Mouse (Mus musculus): ENCODE data around the gene Zfp30. TPM values are rescaled to one million over a fixed set of nuclear protein-coding genes. Genes with fewer than 3 reads are reported as not detected.

Zfp30 gene
- polyA plus RNA-seq, 1 experiment from 2014 or later: 7.5 TPM

DNA sequence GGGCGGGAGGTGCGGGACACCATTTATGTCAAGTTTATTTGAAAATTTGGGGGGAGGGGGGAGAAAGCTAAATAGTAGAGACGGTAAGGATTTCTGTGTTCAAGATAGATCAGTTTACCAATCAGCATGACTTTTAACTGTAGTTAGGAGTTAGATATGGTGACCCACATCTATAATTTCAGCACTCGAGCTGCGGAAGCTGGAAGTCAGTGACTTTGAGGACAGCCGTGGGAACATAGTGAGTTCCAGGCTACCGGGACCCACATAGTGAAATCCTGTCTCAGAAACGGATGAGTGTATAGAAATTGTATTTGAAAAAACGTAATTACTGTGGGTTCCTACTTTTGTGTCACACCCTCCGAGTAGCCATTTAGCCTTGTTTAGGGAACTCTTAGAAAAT is 14.8 kb upstream of the Zfp30 start:
- Histone ChIP-seq H3K4me3 (replicated peaks; ENCODE audit: low read depth, low read length) (peak overlapping the region; percentile 68), H3K9me3 (replicated peaks; ENCODE audit: low read length) (no peaks in the 10 kb centered on the region), H3K9ac (ENCODE audit: low read depth, low read length) (peak overlapping the region; percentile 67), H3K36me3 (ENCODE audit: insufficient read depth, low read length) (peaks cover 15% of the 10 kb centered on the region), H3K4me2 (ENCODE audit: low read length) (peak overlapping the region; percentile 63), H3K27me3 (ENCODE audit: insufficient read depth, low read length) (no peaks in the 10 kb centered on the region), H3K27ac (peak overlapping the region; percentile 73; the same call in 1 of the 2 replicates), H3K4me1 (replicated peaks; ENCODE audit: insufficient read depth, low read length) (peaks cover 7% of the 10 kb centered on the region)
- 3% methylated on average over 10 of the region's 10 CpGs for WGBS
- TF ChIP-seq CTCF (IDR thresholded peaks at IDR 0.05; ENCODE audit: low read depth): no peak
- no peak for ATAC-seq (replicated peaks; ENCODE audit: low FRiP score, low read depth)
- DNase-seq (ENCODE audit: low spot score): no peak

- WGBS: 75% methylated on average over 7 of the region's 7 CpGs
- Histone ChIP-seq H3K4me1 (replicated peaks; ENCODE audit: insufficient read depth, low read length) (peaks cover 7% of the 10 kb centered on the region), H3K9me3 (replicated peaks; ENCODE audit: low read length) (no peaks in the 10 kb centered on the region), H3K27ac (peak overlapping the region; percentile 36; the same call in 1 of the 2 replicates), H3K27me3 (ENCODE audit: insufficient read depth, low read length) (no peaks in the 10 kb centered on the region), H3K36me3 (ENCODE audit: insufficient read depth, low read length) (peaks cover 48% of the 10 kb centered on the region), H3K4me3 (replicated peaks; ENCODE audit: low read depth, low read length) (no peak overlapping the region), H3K4me2 (ENCODE audit: low read length) (no peak overlapping the region), H3K9ac (ENCODE audit: low read depth, low read length) (no peak overlapping the region)
- no peak for DNase-seq (ENCODE audit: low spot score)
- TF ChIP-seq CTCF (IDR thresholded peaks at IDR 0.05; ENCODE audit: low read depth): no peak
- ATAC-seq (replicated peaks; ENCODE audit: low FRiP score, low read depth): no peak
These were observed 10.3 kb upstream of the Zfp30 start for GRCm38 (mm10) chr7:29773503-29773902.

DNA sequence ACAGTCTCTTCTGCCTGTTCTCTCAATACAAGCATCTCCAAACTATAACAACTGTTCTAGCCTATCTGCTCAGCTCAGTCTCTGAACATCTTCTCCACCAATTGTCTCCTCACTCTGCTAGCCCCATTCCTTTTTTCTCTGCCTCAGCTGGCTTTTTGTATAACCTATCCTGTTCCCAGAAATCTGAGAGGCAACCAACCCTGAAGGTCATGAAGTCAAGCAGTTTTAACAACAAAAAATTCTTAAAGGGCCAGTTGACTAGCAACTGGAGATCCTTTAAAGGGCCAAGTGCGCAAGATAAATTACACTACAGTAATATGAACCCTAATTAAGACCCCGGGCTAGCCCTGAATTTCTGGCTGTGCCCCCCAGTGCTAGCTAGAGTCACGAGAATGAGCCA is 9.4 kb upstream of the Zfp30 start:
- DNase-seq (ENCODE audit: low spot score): peak; percentile 53
- ATAC-seq (replicated peaks; ENCODE audit: low FRiP score, low read depth): no peak
- 56% methylated on average over 3 of the region's 3 CpGs for WGBS
- no peaks in the 10 kb centered on the region for H3K9me3 ChIP-seq (replicated peaks; ENCODE audit: low read length)
- H3K4me1 ChIP-seq (replicated peaks; ENCODE audit: insufficient read depth, low read length): peaks cover 3% of the 10 kb centered on the region
- peaks cover 54% of the 10 kb centered on the region for H3K36me3 ChIP-seq (ENCODE audit: insufficient read depth, low read length)
- no peak for TF ChIP-seq CTCF (IDR thresholded peaks at IDR 0.05; ENCODE audit: low read depth)
- no peaks in the 10 kb centered on the region for H3K27me3 ChIP-seq (ENCODE audit: insufficient read depth, low read length)
- no peak overlapping the region for H3K9ac ChIP-seq (ENCODE audit: low read depth, low read length)
- no peak overlapping the region for H3K4me3 ChIP-seq (replicated peaks; ENCODE audit: low read depth, low read length)
- H3K4me2 ChIP-seq (ENCODE audit: low read length): no peak overlapping the region
- H3K27ac ChIP-seq: peak overlapping the region; percentile 14; the same call in 1 of the 2 replicates

GRCm38 (mm10) chr7:29776568-29776967 is 7.2 kb upstream of the Zfp30 start:
- no peaks in the 10 kb centered on the region for H3K4me1 ChIP-seq (replicated peaks; ENCODE audit: insufficient read depth, low read length)
- DNase-seq (ENCODE audit: low spot score) (no peak), ATAC-seq (replicated peaks; ENCODE audit: low FRiP score, low read depth) (no peak)
- no peaks in the 10 kb centered on the region for H3K27me3 ChIP-seq (ENCODE audit: insufficient read depth, low read length)
- H3K4me3 ChIP-seq (replicated peaks; ENCODE audit: low read depth, low read length): no peak overlapping the region
- no peak overlapping the region for H3K4me2 ChIP-seq (ENCODE audit: low read length)
- no peak for TF ChIP-seq CTCF (IDR thresholded peaks at IDR 0.05; ENCODE audit: low read depth)
- H3K9me3 ChIP-seq (replicated peaks; ENCODE audit: low read length): no peaks in the 10 kb centered on the region
- 95% methylated on average over 19 of the region's 19 CpGs for WGBS
- no peak overlapping the region for H3K27ac ChIP-seq
- H3K9ac ChIP-seq (ENCODE audit: low read depth, low read length): no peak overlapping the region
- H3K36me3 ChIP-seq (ENCODE audit: insufficient read depth, low read length): peaks cover 54% of the 10 kb centered on the region

DNA sequence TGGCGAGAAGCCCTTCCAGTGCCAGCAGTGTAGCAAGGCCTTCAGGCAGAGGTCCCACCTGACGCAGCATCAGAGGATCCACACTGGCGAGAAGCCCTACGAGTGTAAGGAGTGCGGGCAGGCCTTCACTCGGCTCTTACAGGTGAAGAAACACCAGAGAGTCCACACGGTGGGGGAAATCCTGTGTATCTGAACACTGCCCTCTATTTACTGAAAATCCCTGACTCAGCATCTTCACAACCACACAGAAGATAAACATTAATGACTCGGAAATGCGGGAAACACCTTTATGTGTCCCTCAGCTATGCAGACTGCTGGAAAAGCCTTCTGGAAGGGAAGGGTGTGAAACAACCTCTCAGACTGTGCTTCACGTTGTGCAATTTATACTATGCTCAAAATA is 6.4 kb upstream of the Zfp30 start:
- WGBS: 89% methylated on average over 10 of the region's 10 CpGs
- H3K9ac ChIP-seq (ENCODE audit: low read depth, low read length): no peak overlapping the region
- no peaks in the 10 kb centered on the region for H3K4me1 ChIP-seq (replicated peaks; ENCODE audit: insufficient read depth, low read length)
- H3K9me3 ChIP-seq (replicated peaks; ENCODE audit: low read length): no peaks in the 10 kb centered on the region
- H3K4me3 ChIP-seq (replicated peaks; ENCODE audit: low read depth, low read length): no peak overlapping the region
- DNase-seq (ENCODE audit: low spot score): no peak
- TF ChIP-seq CTCF (IDR thresholded peaks at IDR 0.05; ENCODE audit: low read depth): no peak
- H3K27me3 ChIP-seq (ENCODE audit: insufficient read depth, low read length): no peaks in the 10 kb centered on the region
- ATAC-seq (replicated peaks; ENCODE audit: low FRiP score, low read depth): no peak
- H3K27ac ChIP-seq: no peak overlapping the region
- no peak overlapping the region for H3K4me2 ChIP-seq (ENCODE audit: low read length)
- H3K36me3 ChIP-seq (ENCODE audit: insufficient read depth, low read length): peaks cover 50% of the 10 kb centered on the region

DNA sequence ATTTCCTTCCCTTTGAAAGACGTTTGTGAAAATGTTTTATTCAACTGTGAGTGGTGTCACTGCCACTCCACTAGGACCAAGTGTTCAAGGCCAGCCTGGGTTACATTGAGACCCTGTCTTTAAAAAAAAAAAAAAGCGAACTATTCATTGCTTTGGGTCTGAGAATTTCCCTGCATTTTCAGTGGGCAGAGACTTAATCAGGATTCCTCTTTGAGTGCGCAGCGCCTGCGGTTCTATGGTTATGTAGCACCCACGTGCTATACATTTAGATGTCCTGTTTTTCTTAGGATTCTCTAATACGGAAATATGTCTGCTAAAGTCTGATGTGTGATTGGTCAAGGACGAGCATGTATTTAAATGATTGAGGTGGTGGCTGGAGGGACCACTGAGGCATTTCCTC is 1.2 kb downstream of the Zfp30 start:
- Histone ChIP-seq H3K4me2 (ENCODE audit: low read length) (peak overlapping the region; percentile 90), H3K9ac (ENCODE audit: low read depth, low read length) (peak overlapping the region; percentile 78), H3K9me3 (replicated peaks; ENCODE audit: low read length) (no peaks in the 10 kb centered on the region), H3K4me3 (replicated peaks; ENCODE audit: low read depth, low read length) (peak overlapping the region; percentile 79), H3K4me1 (replicated peaks; ENCODE audit: insufficient read depth, low read length) (0 out of 2 replicates have a peak, but pooled peaks cover 5% of the 10 kb centered on the region), H3K27me3 (ENCODE audit: insufficient read depth, low read length) (no peaks in the 10 kb centered on the region), H3K27ac (no peak overlapping the region), H3K36me3 (ENCODE audit: insufficient read depth, low read length) (peaks cover 18% of the 10 kb centered on the region)
- ATAC-seq (replicated peaks; ENCODE audit: low FRiP score, low read depth): no peak
- TF ChIP-seq CTCF (IDR thresholded peaks at IDR 0.05; ENCODE audit: low read depth): no peak
- DNase-seq (ENCODE audit: low spot score): no peak
- WGBS: 44% methylated on average over 8 of the region's 8 CpGs

- Histone ChIP-seq H3K4me3 (replicated peaks; ENCODE audit: low read depth, low read length) (peak overlapping the region; percentile 79), H3K4me1 (replicated peaks; ENCODE audit: insufficient read depth, low read length) (0 out of 2 replicates have a peak, but pooled peaks cover 5% of the 10 kb centered on the region), H3K9ac (ENCODE audit: low read depth, low read length) (no peak overlapping the region), H3K27me3 (ENCODE audit: insufficient read depth, low read length) (no peaks in the 10 kb centered on the region), H3K36me3 (ENCODE audit: insufficient read depth, low read length) (peaks cover 20% of the 10 kb centered on the region), H3K9me3 (replicated peaks; ENCODE audit: low read length) (no peaks in the 10 kb centered on the region), H3K27ac (no peak overlapping the region), H3K4me2 (ENCODE audit: low read length) (peak overlapping the region; percentile 90)
- 80% methylated on average over 5 of the region's 5 CpGs for WGBS
- TF ChIP-seq CTCF (IDR thresholded peaks at IDR 0.05; ENCODE audit: low read depth): no peak
- DNase-seq (ENCODE audit: low spot score) (no peak), ATAC-seq (replicated peaks; ENCODE audit: low FRiP score, low read depth) (no peak)
These were observed 2.1 kb downstream of the Zfp30 start for GRCm38 (mm10) chr7:29785888-29786287.
